Mouse (Mus musculus): Measurements from ENCODE around the gene Ncor2.

GRCm38 (mm10) chr5:125040128-125040584 lies 138.9 kb downstream of the Ncor2 start:
- TF ChIP-seq POLR2A (IDR thresholded peaks at IDR 0.05; ENCODE audit: borderline replicate concordance, control insufficient read depth, low read depth, low read length) (no peak), CTCF (IDR thresholded peaks at IDR 0.05; ENCODE audit: control insufficient read depth, insufficient read depth, low read length) (no peak)
